Mouse (Mus musculus) heart, embryonic 16.5 days (tissue): ENCODE results near the gene Tfap2b. TPM values are rescaled to one million over a fixed set of nuclear protein-coding genes. Genes with fewer than 3 reads are reported as not detected.

Experiments
- polyA plus RNA-seq: library from polyadenylated mRNA; unstranded; fragments of >200 nt; fragmentation: Nextera tagmentation; extraction: Ambion mirVana; gene quantifications from 2 replicates; pipeline ENCODE4 v1.2.1, GENCODE M21; 2015

The Tfap2b gene
- polyA plus RNA-seq, 1 experiment from 2014 or later, result 0.14 TPM

Other genes with a start within 250 kb of the Tfap2b start
- not detected in 2 replicates for gene Tfap2d, start 105.9 kb upstream of the Tfap2b start, polyA plus RNA-seq